Mouse (Mus musculus): ENCODE data around the gene Olfr887. TPM values are rescaled to one million over a fixed set of nuclear protein-coding genes. Genes with fewer than 3 reads are reported as not detected.

The Olfr887 gene
- total RNA-seq (2015; ENCODE audit: low replicate concordance) (not detected in 2 replicates), total RNA-seq (2017; ENCODE audit: low replicate concordance) (0.14 TPM in 1 of 2 replicates, not detected in the other)

DNA sequence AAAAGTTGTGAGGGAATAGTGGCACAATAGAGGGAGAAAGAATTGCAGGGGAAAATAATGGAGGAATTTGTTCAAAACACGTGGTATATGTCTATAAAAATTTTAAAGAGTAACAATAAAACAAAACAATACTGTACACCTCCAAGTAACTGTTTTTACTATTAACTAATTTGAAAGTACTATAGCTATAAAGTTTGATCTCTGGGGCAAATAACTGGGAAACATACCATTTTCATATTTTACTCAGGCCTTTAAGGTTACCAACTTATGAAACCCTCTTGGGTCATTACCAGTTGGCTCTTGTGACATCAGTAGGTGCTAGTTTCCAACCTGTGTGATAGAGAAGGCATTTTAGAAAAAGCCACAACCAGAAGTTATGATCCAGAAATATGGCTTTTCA is at the start of gene Olfr887:
Gene Olfr887 (plus strand): TSS at position 301 of the 400 bp plus-strand sequence.
- no peak for ATAC-seq (replicated peaks; ENCODE audit: low FRiP score, poor library complexity, severe bottlenecking)

DNA sequence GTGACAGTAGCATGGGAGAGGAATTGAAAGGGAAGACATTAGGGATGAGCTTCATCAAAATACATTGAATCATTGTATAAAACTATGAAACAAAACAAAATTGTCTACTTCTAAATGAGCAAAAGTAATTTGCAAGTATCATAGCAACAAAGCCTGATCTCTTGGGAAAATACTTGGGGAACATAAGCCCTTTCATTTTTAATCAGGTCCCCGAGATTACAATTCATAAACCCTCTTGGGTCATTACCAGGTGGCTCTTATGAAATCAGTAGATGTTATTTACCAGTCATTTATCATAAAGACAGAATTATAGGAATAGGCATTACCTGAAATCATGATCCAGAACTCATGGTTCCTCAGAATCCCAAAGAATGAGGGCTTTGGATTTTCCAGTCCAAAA is 37.6 kb upstream of the Olfr887 start, which contains the start of gene Olfr884:
Gene Olfr884 (plus strand): TSS at position 301 of the 400 bp plus-strand sequence.
- no peak for ATAC-seq (replicated peaks; ENCODE audit: low FRiP score, poor library complexity, severe bottlenecking)

DNA sequence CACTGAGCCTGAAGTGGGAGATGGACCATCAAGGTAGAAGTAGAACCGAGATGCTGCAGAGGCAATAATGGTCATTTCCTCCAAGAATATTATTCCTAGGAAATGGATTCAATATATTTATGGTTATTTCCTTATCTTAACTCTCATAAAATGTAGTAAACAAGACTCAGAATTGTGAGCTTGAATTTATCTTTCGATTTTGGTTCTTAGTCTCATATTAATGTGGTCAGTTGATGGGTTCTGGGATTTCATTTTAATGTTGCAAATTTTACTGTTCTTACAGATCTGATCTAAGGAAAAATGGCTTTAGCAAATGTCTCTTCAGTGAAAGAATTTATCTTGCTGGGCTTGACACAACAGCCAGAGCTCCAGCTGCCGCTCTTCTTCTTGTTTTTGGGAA is 22.9 kb upstream of the Olfr887 start, which contains the start of gene Olfr885:
Gene Olfr885 (plus strand): TSS at position 301 of the 400 bp plus-strand sequence.
- no peak for ATAC-seq (replicated peaks; ENCODE audit: low FRiP score, poor library complexity, severe bottlenecking)

DNA sequence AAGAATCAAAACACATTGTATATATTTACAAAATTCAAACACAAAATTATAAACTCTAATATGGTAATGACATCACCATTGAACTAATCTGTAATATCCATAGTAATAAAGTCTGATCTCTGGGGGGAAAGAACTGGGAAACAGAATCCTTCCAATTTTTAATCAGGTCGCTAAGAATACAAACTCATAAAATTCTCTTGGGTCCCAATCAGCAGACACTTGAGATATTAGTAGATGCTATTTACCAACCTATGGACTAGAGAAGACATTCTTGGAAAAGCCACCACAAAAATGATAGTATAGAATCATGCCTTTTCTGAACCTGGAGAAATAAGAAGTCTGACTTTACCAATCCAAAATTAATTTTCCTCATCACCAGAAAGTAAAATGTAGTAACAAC is 24.0 kb downstream of the Olfr887 start, which contains the start of gene Olfr888:
Gene Olfr888 (plus strand): TSS at position 301 of the 400 bp plus-strand sequence.
- no peak for ATAC-seq (replicated peaks; ENCODE audit: low FRiP score, poor library complexity, severe bottlenecking)

DNA sequence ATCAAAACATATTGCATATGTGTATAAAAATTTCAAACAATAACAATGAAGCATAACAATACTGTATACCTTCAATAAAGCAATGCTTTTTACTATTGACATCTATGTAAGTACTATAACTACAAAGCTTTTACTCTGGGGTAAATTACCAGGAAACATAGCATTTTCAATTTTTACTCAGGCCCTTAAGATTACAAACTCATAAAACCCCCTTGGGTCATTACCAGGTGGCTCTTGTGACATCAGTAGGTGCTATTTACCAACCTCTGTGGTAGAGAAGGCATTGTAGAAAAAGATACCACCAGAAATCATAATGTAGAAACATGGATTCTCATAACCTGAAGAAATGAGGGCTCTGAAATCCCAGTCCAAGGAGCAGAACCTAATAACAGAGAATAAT is 31.0 kb downstream of the Olfr887 start, which contains the start of gene Olfr889:
Gene Olfr889 (plus strand): TSS at position 301 of the 400 bp plus-strand sequence.
- no peak for ATAC-seq (replicated peaks; ENCODE audit: low FRiP score, poor library complexity, severe bottlenecking)

Other genes with a start within 250 kb of the Olfr887 start
- not detected in 2 replicates for gene Olfr877, start 229.8 kb upstream of the Olfr887 start, total RNA-seq (2015; ENCODE audit: low replicate concordance)
- not detected in 2 replicates for gene Olfr877, start 229.8 kb upstream of the Olfr887 start, total RNA-seq (2017; ENCODE audit: low replicate concordance)
- gene Olfr145, start 187.3 kb upstream of the Olfr887 start, total RNA-seq (2015; ENCODE audit: low replicate concordance), result not detected in 2 replicates
- gene Olfr145, start 187.3 kb upstream of the Olfr887 start, total RNA-seq (2017; ENCODE audit: low replicate concordance), result not detected in 2 replicates
- not detected in 2 replicates for gene Olfr878, start 166.2 kb upstream of the Olfr887 start, total RNA-seq (2015; ENCODE audit: low replicate concordance)
- not detected in 2 replicates for gene Olfr878, start 166.2 kb upstream of the Olfr887 start, total RNA-seq (2017; ENCODE audit: low replicate concordance)
- gene Olfr881, start 92.2 kb upstream of the Olfr887 start, total RNA-seq (2015; ENCODE audit: low replicate concordance), result not detected in 2 replicates
- 0.14 TPM in 1 of 2 replicates, not detected in the other for gene Olfr881, start 92.2 kb upstream of the Olfr887 start, total RNA-seq (2017; ENCODE audit: low replicate concordance)
- gene Olfr883, start 58.3 kb upstream of the Olfr887 start, total RNA-seq (2015; ENCODE audit: low replicate concordance), result not detected in 2 replicates
- not detected in 2 replicates for gene Olfr883, start 58.3 kb upstream of the Olfr887 start, total RNA-seq (2017; ENCODE audit: low replicate concordance)
- not detected in 2 replicates for gene Olfr884, start 37.5 kb upstream of the Olfr887 start, total RNA-seq (2015; ENCODE audit: low replicate concordance)
- not detected in 2 replicates for gene Olfr884, start 37.5 kb upstream of the Olfr887 start, total RNA-seq (2017; ENCODE audit: low replicate concordance)
- gene Olfr885, start 22.8 kb upstream of the Olfr887 start, total RNA-seq (2015; ENCODE audit: low replicate concordance), result not detected in 2 replicates
- not detected in 2 replicates for gene Olfr885, start 22.8 kb upstream of the Olfr887 start, total RNA-seq (2017; ENCODE audit: low replicate concordance)
- gene Olfr888, start 24.1 kb downstream of the Olfr887 start, total RNA-seq (2015; ENCODE audit: low replicate concordance), result not detected in 2 replicates
- not detected in 2 replicates for gene Olfr888, start 24.1 kb downstream of the Olfr887 start, total RNA-seq (2017; ENCODE audit: low replicate concordance)
- not detected in 2 replicates for gene Olfr889, start 31.1 kb downstream of the Olfr887 start, total RNA-seq (2015; ENCODE audit: low replicate concordance)
- gene Olfr889, start 31.1 kb downstream of the Olfr887 start, total RNA-seq (2017; ENCODE audit: low replicate concordance), result not detected in 2 replicates
- not detected in 2 replicates for gene Olfr890, start 58.4 kb downstream of the Olfr887 start, total RNA-seq (2015; ENCODE audit: low replicate concordance)
- not detected in 2 replicates for gene Olfr890, start 58.4 kb downstream of the Olfr887 start, total RNA-seq (2017; ENCODE audit: low replicate concordance)
- gene Olfr891, start 96.7 kb downstream of the Olfr887 start, total RNA-seq (2015; ENCODE audit: low replicate concordance), result not detected in 2 replicates
- not detected in 2 replicates for gene Olfr891, start 96.7 kb downstream of the Olfr887 start, total RNA-seq (2017; ENCODE audit: low replicate concordance)
- gene Olfr893, start 124.3 kb downstream of the Olfr887 start, total RNA-seq (2015; ENCODE audit: low replicate concordance), result not detected in 2 replicates
- not detected in 2 replicates for gene Olfr893, start 124.3 kb downstream of the Olfr887 start, total RNA-seq (2017; ENCODE audit: low replicate concordance)
- gene Olfr894, start 134.0 kb downstream of the Olfr887 start, total RNA-seq (2015; ENCODE audit: low replicate concordance), result not detected in 2 replicates
- gene Olfr894, start 134.0 kb downstream of the Olfr887 start, total RNA-seq (2017; ENCODE audit: low replicate concordance), result not detected in 2 replicates
- not detected in 2 replicates for gene Olfr143, start 168.7 kb downstream of the Olfr887 start, total RNA-seq (2015; ENCODE audit: low replicate concordance)
- gene Olfr143, start 168.7 kb downstream of the Olfr887 start, total RNA-seq (2017; ENCODE audit: low replicate concordance), result not detected in 2 replicates
- not detected in 2 replicates for gene Olfr895, start 183.8 kb downstream of the Olfr887 start, total RNA-seq (2015; ENCODE audit: low replicate concordance)
- gene Olfr895, start 183.8 kb downstream of the Olfr887 start, total RNA-seq (2017; ENCODE audit: low replicate concordance), result not detected in 2 replicates
- not detected in 2 replicates for gene Olfr896-ps1, start 207.0 kb downstream of the Olfr887 start, total RNA-seq (2015; ENCODE audit: low replicate concordance)
- gene Olfr896-ps1, start 207.0 kb downstream of the Olfr887 start, total RNA-seq (2017; ENCODE audit: low replicate concordance), result not detected in 2 replicates
- gene Olfr25, start 245.0 kb downstream of the Olfr887 start, total RNA-seq (2015; ENCODE audit: low replicate concordance), result not detected in 2 replicates
- not detected in 2 replicates for gene Olfr25, start 245.0 kb downstream of the Olfr887 start, total RNA-seq (2017; ENCODE audit: low replicate concordance)